Mouse (Mus musculus) ovary, postnatal 14 days (tissue): ENCODE data around the gene Emx2.

Experiments
- DNase-seq: peaks from one replicate; pipeline ENCODE4 v3.0.0; 2022; ENCODE audit warnings: low spot score

Emx2 gene

GRCm38 (mm10) chr19:59457951-59458742 lies at the start of gene Emx2:
TSS of gene Emx2 (plus strand) at chr19:59458372.
- DNase-seq: peak; percentile 86

GRCm38 (mm10) chr19:59414128-59414527 lies 44.0 kb upstream of the Emx2 start:
- no peak for DNase-seq

- peak; percentile 97 for DNase-seq
Measured at GRCm38 (mm10) chr19:59418024-59418423, 40.1 kb upstream of the Emx2 start.

GRCm38 (mm10) chr19:59418671-59419070 lies 39.5 kb upstream of the Emx2 start:
- DNase-seq: no peak

GRCm38 (mm10) chr19:59422393-59422792 lies 35.8 kb upstream of the Emx2 start:
- no peak for DNase-seq

- DNase-seq: no peak
Measured at GRCm38 (mm10) chr19:59423685-59424084, 34.5 kb upstream of the Emx2 start.

GRCm38 (mm10) chr19:59424975-59425374 lies 33.2 kb upstream of the Emx2 start:
- no peak for DNase-seq

- no peak for DNase-seq
Measured at GRCm38 (mm10) chr19:59432286-59432685, 25.9 kb upstream of the Emx2 start.

GRCm38 (mm10) chr19:59450561-59451135 lies 7.5 kb upstream of the Emx2 start:
- DNase-seq: no peak

- DNase-seq: no peak
Measured at GRCm38 (mm10) chr19:59451441-59451951, 6.7 kb upstream of the Emx2 start.

- DNase-seq: no peak
Measured at GRCm38 (mm10) chr19:59452321-59452720, 5.9 kb upstream of the Emx2 start.

GRCm38 (mm10) chr19:59453591-59453990 lies 4.6 kb upstream of the Emx2 start:
- DNase-seq: no peak

- DNase-seq: peak; percentile 75
Measured at GRCm38 (mm10) chr19:59454196-59454595, 4.0 kb upstream of the Emx2 start.

- DNase-seq: no peak
Measured at GRCm38 (mm10) chr19:59455671-59456070, 2.5 kb upstream of the Emx2 start.

GRCm38 (mm10) chr19:59457011-59457945 lies 894 bp upstream of the Emx2 start:
- peak; percentile 59 for DNase-seq

GRCm38 (mm10) chr19:59458743-59459135 lies 567 bp downstream of the Emx2 start:
- no peak for DNase-seq

GRCm38 (mm10) chr19:59459158-59459781 lies 1.1 kb downstream of the Emx2 start:
- DNase-seq: no peak

- no peak for DNase-seq
Measured at GRCm38 (mm10) chr19:59459811-59460241, 1.7 kb downstream of the Emx2 start.

- no peak for DNase-seq
Measured at GRCm38 (mm10) chr19:59460328-59461115, 2.4 kb downstream of the Emx2 start.

GRCm38 (mm10) chr19:59461481-59462421 lies 3.6 kb downstream of the Emx2 start:
- DNase-seq: no peak
